Mouse (Mus musculus) CH12.LX (cell line): ENCODE results near the gene Ceacam20. TPM values are rescaled to one million over a fixed set of nuclear protein-coding genes. Genes with fewer than 3 reads are reported as not detected.

ENCODE experiments used
- DNase-seq: peaks from one replicate; pipeline ENCODE4 v3.0.0-alpha.2; 2013; ENCODE audit errors: extremely low read depth
- H3K27ac ChIP-seq: 2 replicates; pipeline ENCODE4 v1.5.1; 2012; ENCODE audit warnings: low read depth, mild to moderate bottlenecking, control low read depth, moderate library complexity; ENCODE audit not compliant: insufficient read depth
- H3K27me3 ChIP-seq: replicated peaks from 2 replicates; pipeline ENCODE3; 2012; ENCODE audit warnings: inconsistent platforms
- H3K36me3 ChIP-seq, 2 experiments: replicated peaks in 1 of 2; 2 replicates each; pipeline versions ENCODE3 to v1.6.1; 2012; ENCODE audit warnings: inconsistent platforms in 1 of 2, low read length in 1 of 2, mild to moderate bottlenecking in 1 of 2, mixed read lengths in 1 of 2, moderate library complexity in 1 of 2; ENCODE audit not compliant: control insufficient read depth in 1 of 2, insufficient read depth in 1 of 2
- H3K4me1 ChIP-seq, 2 experiments: 2 replicates each; pipeline ENCODE4 v1.6.1; 2012; ENCODE audit warnings: inconsistent platforms in 1 of 2, moderate library complexity in 1 of 2; ENCODE audit not compliant: insufficient read depth in 2 of 2, control insufficient read depth in 1 of 2
- H3K4me2 ChIP-seq: 2 replicates; pipeline ENCODE4 v1.6.1; 2012; ENCODE audit warnings: low read depth, mild to moderate bottlenecking, control low read depth; ENCODE audit not compliant: poor library complexity, insufficient read depth, severe bottlenecking
- H3K4me3 ChIP-seq, 3 experiments: fragments of 150-350 bp in 1 of 3; sonication (generic) in 1 of 3; replicated peaks in 1 of 3; 2 replicates each; pipeline versions ENCODE3 to v1.5.1; 2011 to 2012; ENCODE audit warnings: low read depth in 2 of 3, low read length in 2 of 3, mild to moderate bottlenecking in 2 of 3, moderate library complexity in 2 of 3, control low read depth in 1 of 3, improper control_type of control experiment in 1 of 3, inconsistent platforms in 1 of 3, mixed read lengths in 1 of 3; ENCODE audit not compliant: poor library complexity in 1 of 3
- H3K79me2 ChIP-seq: replicated peaks from 2 replicates; pipeline ENCODE4 v1.6.1; 2012; ENCODE audit warnings: mild to moderate bottlenecking, moderate library complexity; ENCODE audit not compliant: control insufficient read depth, poor library complexity, insufficient read depth, severe bottlenecking; ENCODE audit errors: extremely low read depth
- H3K9ac ChIP-seq: 2 replicates; pipeline ENCODE4 v1.6.1; 2012; ENCODE audit warnings: low read depth, mild to moderate bottlenecking, control low read depth, moderate library complexity; ENCODE audit not compliant: insufficient read depth
- H3K9me3 ChIP-seq: replicated peaks from 2 replicates; pipeline ENCODE3; 2012; ENCODE audit warnings: low read length, inconsistent platforms, mixed read lengths
- CHD2 ChIP-seq: IDR thresholded peaks from 2 replicates; pipeline ENCODE4 v1.6.1; 2011; ENCODE audit warnings: low read length, improper control_type of control experiment
- E2F4 ChIP-seq: IDR thresholded peaks from 2 replicates; pipeline ENCODE4 v1.6.1; 2011; ENCODE audit warnings: low read depth, low read length, improper control_type of control experiment; ENCODE audit not compliant: insufficient replicate concordance
- ETS1 ChIP-seq: conservative IDR thresholded peaks from 2 replicates; pipeline ENCODE4 v1.6.1; 2012; ENCODE audit warnings: low read depth, mild to moderate bottlenecking, inconsistent platforms, low read length, improper control_type of control experiment, moderate library complexity
- GABPA ChIP-seq: IDR thresholded peaks from 2 replicates; pipeline ENCODE4 v1.6.1; 2012; ENCODE audit warnings: low read depth, low read length, improper control_type of control experiment, inconsistent platforms; ENCODE audit not compliant: insufficient replicate concordance
- HCFC1 ChIP-seq: IDR thresholded peaks from 2 replicates; pipeline ENCODE4 v1.6.1; 2012; ENCODE audit warnings: low read depth, mild to moderate bottlenecking, inconsistent platforms, low read length, improper control_type of control experiment
- JUN ChIP-seq: IDR thresholded peaks from 2 replicates; pipeline ENCODE4 v1.6.1; 2011; ENCODE audit warnings: low read depth, mild to moderate bottlenecking, low read length, improper control_type of control experiment, moderate library complexity; ENCODE audit not compliant: insufficient read depth
- MAFK ChIP-seq: IDR thresholded peaks from 2 replicates; pipeline ENCODE4 v1.6.1; 2011; ENCODE audit warnings: low read length, improper control_type of control experiment; ENCODE audit not compliant: insufficient replicate concordance
- MAX ChIP-seq: IDR thresholded peaks from 2 replicates; pipeline ENCODE4 v1.6.1; 2011; ENCODE audit warnings: low read length, improper control_type of control experiment
- MAZ ChIP-seq: IDR thresholded peaks from 2 replicates; pipeline ENCODE4 v1.6.1; 2012; ENCODE audit warnings: low read depth, mild to moderate bottlenecking, inconsistent platforms, low read length, improper control_type of control experiment, moderate library complexity
- MEF2A ChIP-seq: IDR thresholded peaks from 2 replicates; pipeline ENCODE4 v1.6.1; 2014; ENCODE audit warnings: low read depth, mild to moderate bottlenecking, inconsistent platforms, low read length, improper control_type of control experiment, borderline replicate concordance
- MXI1 ChIP-seq: IDR thresholded peaks from 2 replicates; pipeline ENCODE4 v1.6.1; 2011; ENCODE audit warnings: mild to moderate bottlenecking, low read depth, low read length, improper control_type of control experiment
- NRF1 ChIP-seq: IDR thresholded peaks from 2 replicates; pipeline ENCODE4 v1.6.1; 2014; ENCODE audit warnings: low read depth, mild to moderate bottlenecking, inconsistent platforms, low read length, improper control_type of control experiment, moderate library complexity
- POLR2A ChIP-seq: IDR thresholded peaks from 2 replicates; pipeline ENCODE4 v1.6.1; 2011; ENCODE audit warnings: low read depth, mild to moderate bottlenecking, improper control_type of control experiment, low read length
- SIN3A ChIP-seq: IDR thresholded peaks from 2 replicates; pipeline ENCODE4 v1.6.1; 2012; ENCODE audit warnings: low read length, improper control_type of control experiment, inconsistent platforms
- SMC3 ChIP-seq: IDR thresholded peaks from 2 replicates; pipeline ENCODE4 v1.6.1; 2011; ENCODE audit warnings: low read depth, low read length, improper control_type of control experiment
- TBP ChIP-seq: conservative IDR thresholded peaks from 2 replicates; pipeline ENCODE4 v1.6.1; 2011; ENCODE audit warnings: low read depth, low read length, improper control_type of control experiment
- TCF12 ChIP-seq: IDR thresholded peaks from 2 replicates; pipeline ENCODE4 v1.6.1; 2014; ENCODE audit warnings: low read depth, mild to moderate bottlenecking, inconsistent platforms, low read length, improper control_type of control experiment
- USF1 ChIP-seq: IDR thresholded peaks from 2 replicates; pipeline ENCODE4 v1.6.1; 2014; ENCODE audit warnings: low read depth, mild to moderate bottlenecking, inconsistent platforms, low read length, improper control_type of control experiment
- USF2 ChIP-seq: conservative IDR thresholded peaks from 2 replicates; pipeline ENCODE4 v1.6.1; 2011; ENCODE audit warnings: low read depth, low read length, improper control_type of control experiment
- ZC3H11A ChIP-seq: IDR thresholded peaks from 2 replicates; pipeline ENCODE4 v1.6.1; 2012; ENCODE audit warnings: low read depth, mild to moderate bottlenecking, inconsistent platforms, low read length, improper control_type of control experiment
- ZKSCAN1 ChIP-seq: IDR thresholded peaks from 2 replicates; pipeline ENCODE4 v1.6.1; 2012; ENCODE audit warnings: low read depth, inconsistent platforms, low read length, improper control_type of control experiment, borderline replicate concordance
- ZMIZ1 ChIP-seq: IDR thresholded peaks from 2 replicates; pipeline ENCODE4 v1.6.1; 2012; ENCODE audit warnings: low read depth, mild to moderate bottlenecking, inconsistent platforms, low read length, improper control_type of control experiment
- ZNF384 ChIP-seq: IDR thresholded peaks from 2 replicates; pipeline ENCODE4 v1.6.1; 2012; ENCODE audit warnings: low read depth, low read length, improper control_type of control experiment, inconsistent platforms
- dilution Hi-C: fragments of 300-500 bp; cut with MboI; formaldehyde crosslinking; loops from 2 replicates; pipeline ENCODE4 v1.14.3; 2020; ENCODE audit warnings: low sequenced_read_pairs; ENCODE audit not compliant: extremely low pct_unique_long_range_greater_than_20kb, extremely low pct_ligation_motif_present
- in situ Hi-C: fragments of 300-500 bp; cut with MboI; formaldehyde crosslinking; loops from 3 replicates; pipeline ENCODE4 v1.14.3; 2019; ENCODE audit warnings: low sequenced_read_pairs, low pct_ligation_motif_present, low pct_unique_long_range_greater_than_20kb, mixed read lengths
- polyA plus RNA-seq: library from polyadenylated mRNA; unstranded; fragments of >175 nt; gene quantifications from 2 replicates; pipeline ENCODE4 v1.2.1, GENCODE M21; 2012; ENCODE audit warnings: low read depth; ENCODE audit not compliant: insufficient read length
- total RNA-seq, 2 experiments: library from RNA; depleted of rRNA; stranded (reverse); fragments of 300-350 nt in 1 of 2; fragments of >200 nt in 1 of 2; gene quantifications; 2 replicates each; pipeline ENCODE4 v1.2.3; 2012 to 2014

The Ceacam20 gene
- total RNA-seq (2012; rRNA removed) (1.8 and 1.9 TPM in 2 replicates), total RNA-seq (2014; rRNA removed) (4.3 and 6.6 TPM in 2 replicates), polyA plus RNA-seq (4.2 and 5.8 TPM in 2 replicates)

GRCm38 (mm10) chr7:19964985-19965579 lies at the start of gene Ceacam20:
Gene Ceacam20 (plus strand): TSS chr7:19965412.
- Histone ChIP-seq H3K4me1 (peaks cover 0 to 7% of the 10 kb centered on the region in 2 experiments; a peak in 1 of 4 replicates), H3K9me3 (peaks cover 14% of the 10 kb centered on the region), H3K79me2 (no peaks in the 10 kb centered on the region), H3K9ac (no peak within 1 kb of the TSS), H3K27ac (no peak within 1 kb of the TSS), H3K36me3 (peaks cover 0 to 19% of the 10 kb centered on the region in 2 experiments), H3K27me3 (peaks cover 42% of the 10 kb centered on the region), H3K4me2 (no peak within 1 kb of the TSS), H3K4me3 (no peak within 1 kb of the TSS)
- TF ChIP-seq USF1 (no peak), ETS1 (no peak), TBP (no peak), MAX (no peak), MXI1 (no peak), POLR2A (no peak), MAZ (no peak), NRF1 (no peak)
- dilution Hi-C loops (no loop called here), in situ Hi-C loops (no loop called here)
- no peak for DNase-seq

DNA sequence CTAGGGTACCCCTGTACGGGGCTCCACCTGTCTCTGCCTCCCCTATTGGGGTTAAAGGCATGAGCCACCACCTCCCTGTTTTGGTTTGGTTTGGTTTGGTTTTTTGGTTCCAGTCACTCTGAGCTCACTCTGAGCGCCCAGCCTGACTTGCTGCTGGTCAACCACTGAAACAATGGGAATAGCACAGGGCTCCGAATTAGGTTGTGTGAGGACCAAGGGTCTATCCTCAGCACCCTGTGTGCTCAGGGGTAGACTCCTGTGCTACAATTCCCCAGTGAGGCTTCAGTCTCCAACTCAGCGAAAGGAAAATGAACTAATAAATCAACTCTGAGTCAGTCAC lies 45.1 kb upstream of the Ceacam20 start:
- dilution Hi-C loops (no loop called here), in situ Hi-C loops (no loop called here)
- peaks cover 25 to 37% of the 10 kb centered on the region in 2 experiments for H3K36me3 ChIP-seq
- H3K4me2 ChIP-seq, result peak overlapping the region; percentile 49
- no peaks in the 10 kb centered on the region for H3K9me3 ChIP-seq
- H3K79me2 ChIP-seq, result peaks cover 11% of the 10 kb centered on the region; the same call in 1 of the 2 replicates
- H3K27me3 ChIP-seq, result no peaks in the 10 kb centered on the region
- no peak for DNase-seq
- TF ChIP-seq MAX (no peak), MEF2A (no peak), ZC3H11A (no peak), USF2 (no peak), ZNF384 (no peak), JUN (no peak), MAFK (no peak), E2F4 (no peak), ZKSCAN1 (no peak), GABPA (no peak), SIN3A (no peak), HCFC1 (no peak; the same call in 1 of the 2 replicates), TCF12 (no peak), CHD2 (no peak), ZMIZ1 (no peak), SMC3 (no peak)
- H3K4me3 ChIP-seq, result peak overlapping the region; percentile 75 to 88 (median 84)
- peak overlapping the region; percentile 94 for H3K9ac ChIP-seq
- H3K27ac ChIP-seq, result no peak overlapping the region
- H3K4me1 ChIP-seq, result peaks cover 9 to 31% of the 10 kb centered on the region in 2 experiments
